Mouse (Mus musculus) ES-Bruce4 (cell line): ENCODE results near the gene Dennd2a.

ENCODE experiments used
- CTCF ChIP-seq: IDR thresholded peaks from one replicate; pipeline ENCODE4 v1.8.1; 2011; ENCODE audit warnings: low read depth, low read length
- POLR2A ChIP-seq: IDR thresholded peaks from one replicate; pipeline ENCODE4 v1.8.1; 2011; ENCODE audit warnings: low read length; ENCODE audit not compliant: insufficient read depth

- TF ChIP-seq POLR2A: no peak
- TF ChIP-seq CTCF: no peak
Measured at GRCm38 (mm10) chr6:39548030-39548429, 9.6 kb downstream of the Dennd2a start.
